ENCODE assay signal across 8 mouse cellular contexts in genomic region chr17:13760675-13761178, GRCm38 (mm10). TPM values are rescaled to one million over a fixed set of nuclear protein-coding genes. Genes with fewer than 3 reads are reported as not detected.
DNase-seq lines count a peak whose midpoint lies in the region; ATAC-seq and TF ChIP-seq lines count a peak whose summit lies in the region.

No protein-coding gene starts in this region.

- 2% methylated on average over 57 of the region's 72 CpGs for WGBS in cerebellum, adult 2 months
- 0% methylated on average over 15 of the region's 72 CpGs for WGBS in hindbrain, embryonic 16.5 days
- under 1% methylated on average over 60 of the region's 72 CpGs for WGBS in midbrain, embryonic 10.5 days

- H3K27ac ChIP-seq in cerebellum, adult 2 months (ENCODE audit: insufficient read depth, low read length): peak overlapping the region; percentile 91
- peak overlapping the region; percentile 96 for H3K27ac ChIP-seq in hindbrain, embryonic 16.5 days (ENCODE audit: low read depth, low read length)
- peak overlapping the region; percentile 95 for H3K27ac ChIP-seq in midbrain, embryonic 10.5 days (replicated peaks)

- H3K4me1 ChIP-seq in cerebellum, adult 2 months (ENCODE audit: control insufficient read depth, insufficient read depth, low read length): peaks cover 11% of the 10 kb centered on the region
- peaks cover 20% of the 10 kb centered on the region for H3K4me1 ChIP-seq in hindbrain, embryonic 16.5 days (ENCODE audit: control insufficient read depth, insufficient read depth, low read depth, low read length)
- H3K4me1 ChIP-seq in midbrain, embryonic 10.5 days: peaks cover 40% of the 10 kb centered on the region

- H3K36me3 ChIP-seq in hindbrain, embryonic 16.5 days (ENCODE audit: control insufficient read depth, insufficient read depth, low read length): no peaks in the 10 kb centered on the region
- no peaks in the 10 kb centered on the region for H3K36me3 ChIP-seq in midbrain, embryonic 10.5 days

- no peaks in the 10 kb centered on the region for H3K9me3 ChIP-seq in hindbrain, embryonic 16.5 days (ENCODE audit: control insufficient read depth, low read length)
- no peaks in the 10 kb centered on the region for H3K9me3 ChIP-seq in midbrain, embryonic 10.5 days (replicated peaks)

- TF ChIP-seq CTCF in cerebellum, adult 2 months (IDR thresholded peaks at IDR 0.05; ENCODE audit: borderline replicate concordance, insufficient read depth, low read depth, low read length): no peak

- no peak for TF ChIP-seq POLR2A in cerebellum, adult 2 months (IDR thresholded peaks at IDR 0.05; ENCODE audit: borderline replicate concordance, insufficient read depth, low read length)

- peak overlapping the region; percentile 86 for H3K4me2 ChIP-seq in hindbrain, embryonic 16.5 days (ENCODE audit: low read length)

- ATAC-seq in hindbrain, embryonic 16.5 days: peak; percentile 35

- peak overlapping the region; percentile 91 for H3K4me3 ChIP-seq in cerebellum, adult 2 months (replicated peaks; ENCODE audit: insufficient read depth, low read depth, low read length)
- peak overlapping the region; percentile 94 for H3K4me3 ChIP-seq in hindbrain, embryonic 16.5 days (ENCODE audit: low read length)
- H3K4me3 ChIP-seq in midbrain, embryonic 10.5 days: peak overlapping the region; percentile 96

- H3K27me3 ChIP-seq in cerebellum, adult 2 months (ENCODE audit: control insufficient read depth, insufficient read depth, low read length): no peaks in the 10 kb centered on the region
- no peaks in the 10 kb centered on the region for H3K27me3 ChIP-seq in hindbrain, embryonic 16.5 days (replicated peaks; ENCODE audit: control insufficient read depth, insufficient read depth, low read length)
- no peaks in the 10 kb centered on the region for H3K27me3 ChIP-seq in midbrain, embryonic 10.5 days (ENCODE audit: low read depth, poor library complexity, severe bottlenecking)

- DNase-seq in cerebellum, adult 2 months: peak in 1 of 2 experiments; percentile 62
- DNase-seq in cerebellum, postnatal 25 days: no peak
- peak; percentile 21 for DNase-seq in thymus, postnatal 0 days (ENCODE audit: low spot score)
- DNase-seq in thymus, postnatal 36 days: no peak
- DNase-seq in midbrain, embryonic 10.5 days (ENCODE audit: low spot score): peak; percentile 57
- DNase-seq in spleen, postnatal 36 days (ENCODE audit: low spot score in 2 of 2): no peak
- DNase-seq in c-Kit-positive CD71-positive TER-119-positive erythroid progenitor cells, embryonic 14.5 days (ENCODE audit: low spot score): no peak

- peak overlapping the region; percentile 97 for H3K9ac ChIP-seq in hindbrain, embryonic 16.5 days (ENCODE audit: low read depth, low read length)

RNA-seq across cellular contexts. Expression of gene Afdn, which starts 0.4 kb away (rescaled TPM):
- polyA plus RNA-seq in cerebellum, adult 2 months (2012; rRNA removed): 85.5 and 94.0 TPM in 2 replicates
- 20.8 and 29.9 TPM in 2 replicates for polyA plus RNA-seq in thymus, postnatal 0 days (2015; fragmentation: Nextera tagmentation; extraction: Ambion mirVana)
- polyA plus RNA-seq in hindbrain, embryonic 16.5 days (2015; fragmentation: Nextera tagmentation; extraction: Ambion mirVana): 78.5 and 92.3 TPM in 2 replicates
- 72.1 and 73.1 TPM in 2 replicates for polyA plus RNA-seq in midbrain, embryonic 10.5 days (2016; fragmentation: Nextera tagmentation; extraction: Ambion mirVana)

RNA-seq across cellular contexts. Expression of gene Tcte2, which starts 0.9 kb away (rescaled TPM):
- polyA plus RNA-seq in cerebellum, adult 2 months (2012; rRNA removed): 12.1 and 13.8 TPM in 2 replicates
- polyA plus RNA-seq in thymus, postnatal 0 days (2015; fragmentation: Nextera tagmentation; extraction: Ambion mirVana): 0.58 and 0.77 TPM in 2 replicates
- 14.9 and 16.8 TPM in 2 replicates for polyA plus RNA-seq in hindbrain, embryonic 16.5 days (2015; fragmentation: Nextera tagmentation; extraction: Ambion mirVana)
- 5.6 and 6.1 TPM in 2 replicates for polyA plus RNA-seq in midbrain, embryonic 10.5 days (2016; fragmentation: Nextera tagmentation; extraction: Ambion mirVana)

Comparison
In these comparisons a context has a peak if more than half of its experiments do, and no peak if none do; other contexts are left out.
1. DNase-seq: peak in thymus, postnatal 0 days (single experiment) and midbrain, embryonic 10.5 days (single experiment); none in cerebellum, postnatal 25 days (0 of 2), thymus, postnatal 36 days (0 of 2), spleen, postnatal 36 days (0 of 2) and c-Kit-positive CD71-positive TER-119-positive erythroid progenitor cells, embryonic 14.5 days (single experiment).
2. Peak in every context shown above with its lines, with median percentiles within 50 percentile points of each other: H3K27ac ChIP-seq and H3K4me3 ChIP-seq.